Mouse (Mus musculus) B cell, adult (primary cell): Measurements from ENCODE around the gene Mmp13. TPM values are rescaled to one million over a fixed set of nuclear protein-coding genes. Genes with fewer than 3 reads are reported as not detected.

Experiments
- total RNA-seq: library from RNA; stranded (reverse); gene quantifications from 4 replicates; pipeline ENCODE4 v1.2.4, GENCODE M21; 2023; ENCODE audit not compliant: inconsistent age

Gene Mmp13
- total RNA-seq = not detected in 4 replicates

DNA sequence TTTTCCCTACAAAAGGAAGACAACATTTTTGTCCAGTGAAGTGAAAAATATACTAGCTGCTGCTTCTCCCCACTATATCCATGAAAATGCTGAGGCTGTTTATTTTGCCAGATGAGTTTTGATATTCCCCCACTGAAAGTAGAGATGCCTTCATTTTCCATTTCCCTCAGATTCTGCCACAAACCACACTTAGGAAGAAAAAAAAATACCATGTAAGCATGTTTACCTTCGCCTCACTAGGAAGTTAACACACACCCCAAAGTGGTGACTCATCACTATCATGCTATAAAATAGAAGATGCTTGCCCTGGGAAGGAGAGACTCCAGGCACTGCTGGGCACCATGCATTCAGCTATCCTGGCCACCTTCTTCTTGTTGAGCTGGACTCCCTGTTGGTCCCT is at the start of gene Mmp13:
Mmp13 (plus strand) TSS at position 301 of the 400 bp plus-strand sequence.

Other genes starting within 250 kb of the Mmp13 start
- 6.0 to 7.0 TPM (median 6.3 TPM) in 4 replicates for gene Dync2h1, start 88.1 kb upstream of the Mmp13 start, total RNA-seq
- 67.0 to 80.0 TPM (median 72.4 TPM) in 4 replicates for gene Dcun1d5, start 88.0 kb upstream of the Mmp13 start, total RNA-seq
- 1.4 TPM in 1 of 4 replicates, not detected in the others for gene Mmp12, start 71.9 kb downstream of the Mmp13 start, total RNA-seq
- not detected in 4 replicates for gene Mmp1b, start 115.5 kb downstream of the Mmp13 start, total RNA-seq
- not detected in 4 replicates for gene Mmp3, start 173.3 kb downstream of the Mmp13 start, total RNA-seq
- not detected in 4 replicates for gene Mmp10, start 229.8 kb downstream of the Mmp13 start, total RNA-seq